Mouse (Mus musculus): Measurements from ENCODE around the gene Ttc27. TPM values are rescaled to one million over a fixed set of nuclear protein-coding genes. Genes with fewer than 3 reads are reported as not detected.
A peak's percentile ranks its signal among the peaks of the same experiment; 100 is the strongest.

The Ttc27 gene
- total and polyA plus RNA-seq, 2 experiments from 2014 or later = 18.2 to 19.1 TPM

DNA sequence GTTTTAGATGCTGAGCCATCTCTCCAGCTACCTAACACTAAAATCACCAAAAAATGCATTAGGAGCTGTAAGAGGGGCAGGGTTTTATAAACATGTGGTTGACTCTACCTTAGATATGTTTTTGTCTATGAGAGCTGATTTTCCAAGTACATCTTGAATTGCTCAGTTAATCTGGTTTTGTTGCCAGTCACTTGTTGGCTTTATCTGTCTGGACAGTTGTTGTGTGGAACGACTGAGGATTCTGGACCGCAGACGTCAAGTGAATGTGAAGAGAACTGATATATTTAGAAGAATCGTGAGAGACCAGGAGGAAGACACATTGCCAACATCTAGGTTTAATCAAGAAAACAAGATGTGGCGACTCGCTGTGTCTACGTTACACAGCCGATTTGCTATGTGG, 5.9 kb upstream of the Ttc27 start:
- DNase-seq (no peak), ATAC-seq (no peak)
- Histone ChIP-seq H3K9ac (no peak overlapping the region), H3K4me3 (ENCODE audit: low read depth, low read length) (no peak overlapping the region), H3K27ac (ENCODE audit: low read depth, low read length) (no peak overlapping the region), H3K27me3 (ENCODE audit: insufficient read depth, low read length) (no peaks in the 10 kb centered on the region), H3K4me2 (ENCODE audit: low read depth) (no peak overlapping the region), H3K9me3 (ENCODE audit: low read length) (no peaks in the 10 kb centered on the region), H3K4me1 (ENCODE audit: insufficient read depth) (no peaks in the 10 kb centered on the region), H3K36me3 (ENCODE audit: insufficient read depth) (no peaks in the 10 kb centered on the region)
- 93% methylated on average over 8 of the region's 8 CpGs for WGBS
- TF ChIP-seq CTCF (IDR thresholded peaks at IDR 0.05; ENCODE audit: low read depth) = no peak

- Histone ChIP-seq H3K9ac (no peak overlapping the region), H3K4me1 (ENCODE audit: insufficient read depth) (peaks cover 4% of the 10 kb centered on the region; the same call in 1 of the 2 replicates), H3K36me3 (ENCODE audit: insufficient read depth) (no peaks in the 10 kb centered on the region), H3K27me3 (ENCODE audit: insufficient read depth, low read length) (no peaks in the 10 kb centered on the region), H3K4me2 (ENCODE audit: low read depth) (no peak overlapping the region), H3K27ac (ENCODE audit: low read depth, low read length) (no peak overlapping the region), H3K4me3 (ENCODE audit: low read depth, low read length) (no peak overlapping the region), H3K9me3 (ENCODE audit: low read length) (no peaks in the 10 kb centered on the region)
- 53% methylated on average over 3 of the region's 3 CpGs for WGBS
- DNase-seq = no peak
- no peak for TF ChIP-seq CTCF (IDR thresholded peaks at IDR 0.05; ENCODE audit: low read depth)
- no peak for ATAC-seq
Measured at GRCm38 (mm10) chr17:74715128-74715527, 2.4 kb upstream of the Ttc27 start.

DNA sequence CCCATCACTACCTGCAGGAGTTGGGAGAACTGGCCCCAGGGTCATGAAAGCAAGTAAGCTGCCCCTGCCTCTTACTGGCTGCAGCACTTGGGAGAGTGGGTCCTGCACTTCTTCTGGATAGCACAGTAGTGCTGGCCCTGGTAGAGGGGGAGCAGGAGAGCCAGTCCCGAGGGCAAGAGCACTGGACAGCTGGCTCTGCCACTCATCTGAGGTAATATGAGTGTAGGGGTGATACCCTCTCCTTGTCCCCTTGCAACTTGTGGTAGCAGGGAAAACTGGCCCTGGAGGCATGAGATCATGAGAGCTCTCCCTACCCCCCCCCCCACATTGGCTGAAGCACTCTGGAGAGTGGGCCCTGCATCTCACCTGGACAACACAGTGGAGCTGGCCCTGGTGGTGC, 1.8 kb upstream of the Ttc27 start:
- Histone ChIP-seq H3K4me1 (ENCODE audit: insufficient read depth) (peaks cover 4% of the 10 kb centered on the region; the same call in 1 of the 2 replicates), H3K36me3 (ENCODE audit: insufficient read depth) (no peaks in the 10 kb centered on the region), H3K9me3 (ENCODE audit: low read length) (no peaks in the 10 kb centered on the region), H3K9ac (no peak overlapping the region), H3K4me3 (ENCODE audit: low read depth, low read length) (no peak overlapping the region), H3K4me2 (ENCODE audit: low read depth) (no peak overlapping the region), H3K27ac (ENCODE audit: low read depth, low read length) (no peak overlapping the region), H3K27me3 (ENCODE audit: insufficient read depth, low read length) (no peaks in the 10 kb centered on the region)
- TF ChIP-seq CTCF (IDR thresholded peaks at IDR 0.05; ENCODE audit: low read depth) = no peak
- no peak for ATAC-seq
- 67% methylated on average over 1 of the region's 1 CpGs for WGBS
- DNase-seq = no peak

GRCm38 (mm10) chr17:74716643-74717042, 889 bp upstream of the Ttc27 start:
- ATAC-seq (no peak), DNase-seq (no peak)
- no peaks in the 10 kb centered on the region for H3K9me3 ChIP-seq (ENCODE audit: low read length)
- no peak overlapping the region for H3K4me3 ChIP-seq (ENCODE audit: low read depth, low read length)
- peaks cover 4% of the 10 kb centered on the region; the same call in 1 of the 2 replicates for H3K4me1 ChIP-seq (ENCODE audit: insufficient read depth)
- peak overlapping the region; percentile 74; the same call in 1 of the 2 replicates for H3K4me2 ChIP-seq (ENCODE audit: low read depth)
- 68% methylated on average over 3 of the region's 3 CpGs for WGBS
- H3K9ac ChIP-seq = no peak overlapping the region
- H3K27ac ChIP-seq (ENCODE audit: low read depth, low read length) = no peak overlapping the region
- TF ChIP-seq CTCF (IDR thresholded peaks at IDR 0.05; ENCODE audit: low read depth) = no peak
- no peaks in the 10 kb centered on the region for H3K27me3 ChIP-seq (ENCODE audit: insufficient read depth, low read length)
- peaks cover 4% of the 10 kb centered on the region; the same call in 1 of the 2 replicates for H3K36me3 ChIP-seq (ENCODE audit: insufficient read depth)

DNA sequence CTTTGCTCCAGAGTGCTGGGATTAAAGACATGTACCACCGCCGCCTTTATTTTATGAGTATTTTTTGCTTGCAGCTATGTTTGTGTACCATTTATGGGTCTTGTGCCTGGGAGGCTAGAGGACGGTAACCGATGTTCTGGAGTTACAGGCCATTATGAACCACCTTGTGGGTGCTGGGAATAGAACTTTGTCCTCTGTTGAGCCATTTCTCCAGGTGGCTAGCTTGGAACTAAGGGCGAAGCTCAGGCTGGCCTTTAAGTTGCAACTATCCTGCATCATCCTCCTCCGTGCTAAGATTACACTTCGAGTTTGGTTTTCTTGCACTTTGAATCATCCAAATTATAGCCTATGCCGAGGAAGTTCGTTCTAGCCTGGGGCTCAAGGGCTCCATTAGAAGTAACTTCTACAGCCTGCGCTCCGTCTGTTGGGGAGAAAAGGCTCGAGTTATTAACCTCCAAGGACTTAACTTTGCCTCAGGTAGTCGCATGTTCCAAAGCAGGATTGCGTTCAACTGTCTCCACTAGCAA, 378 bp upstream of the Ttc27 start:
- TF ChIP-seq CTCF (IDR thresholded peaks at IDR 0.05; ENCODE audit: low read depth) = no peak
- H3K36me3 ChIP-seq (ENCODE audit: insufficient read depth) = peaks cover 9% of the 10 kb centered on the region; the same call in 1 of the 2 replicates
- WGBS = 12% methylated on average over 14 of the region's 14 CpGs
- peak overlapping the region; percentile 15; the same call in 1 of the 2 replicates for H3K9ac ChIP-seq
- peak; percentile 69 for ATAC-seq
- peak overlapping the region; percentile 65 for H3K4me3 ChIP-seq (ENCODE audit: low read depth, low read length)
- no peaks in the 10 kb centered on the region for H3K27me3 ChIP-seq (ENCODE audit: insufficient read depth, low read length)
- DNase-seq = no peak
- H3K4me1 ChIP-seq (ENCODE audit: insufficient read depth) = peaks cover 4% of the 10 kb centered on the region; the same call in 1 of the 2 replicates
- peak overlapping the region; percentile 74 for H3K4me2 ChIP-seq (ENCODE audit: low read depth)
- H3K27ac ChIP-seq (ENCODE audit: low read depth, low read length) = no peak overlapping the region
- H3K9me3 ChIP-seq (ENCODE audit: low read length) = no peaks in the 10 kb centered on the region

DNA sequence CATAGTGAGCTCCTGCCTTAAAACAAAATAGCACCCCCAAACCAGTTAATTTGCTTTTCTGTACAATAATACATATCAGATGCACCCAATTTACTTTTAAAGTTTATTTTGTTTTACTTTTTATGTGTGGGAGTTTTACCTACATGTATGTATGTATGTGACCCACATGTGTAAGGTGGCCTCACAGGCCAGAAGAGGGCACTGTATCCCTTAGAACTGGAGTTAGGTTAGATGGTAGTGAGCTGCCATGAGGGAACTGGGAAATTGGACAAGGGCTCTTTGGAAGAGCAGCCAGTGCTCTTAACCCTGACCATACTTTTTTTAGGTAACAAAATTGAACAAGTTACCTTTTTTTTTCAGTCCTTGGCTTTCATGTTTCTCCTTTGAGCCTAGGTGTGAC, 15.3 kb downstream of the Ttc27 start:
- no peak for ATAC-seq
- peak; percentile 11 for DNase-seq
- no peak overlapping the region for H3K27ac ChIP-seq (ENCODE audit: low read depth, low read length)
- no peaks in the 10 kb centered on the region for H3K9me3 ChIP-seq (ENCODE audit: low read length)
- H3K9ac ChIP-seq = no peak overlapping the region
- H3K4me3 ChIP-seq (ENCODE audit: low read depth, low read length) = no peak overlapping the region
- no peaks in the 10 kb centered on the region for H3K4me1 ChIP-seq (ENCODE audit: insufficient read depth)
- peak; percentile 44 for TF ChIP-seq CTCF (IDR thresholded peaks at IDR 0.05; ENCODE audit: low read depth)
- H3K36me3 ChIP-seq (ENCODE audit: insufficient read depth) = peaks cover 23% of the 10 kb centered on the region; the same call in 1 of the 2 replicates
- no peak overlapping the region for H3K4me2 ChIP-seq (ENCODE audit: low read depth)
- H3K27me3 ChIP-seq (ENCODE audit: insufficient read depth, low read length) = no peaks in the 10 kb centered on the region

DNA sequence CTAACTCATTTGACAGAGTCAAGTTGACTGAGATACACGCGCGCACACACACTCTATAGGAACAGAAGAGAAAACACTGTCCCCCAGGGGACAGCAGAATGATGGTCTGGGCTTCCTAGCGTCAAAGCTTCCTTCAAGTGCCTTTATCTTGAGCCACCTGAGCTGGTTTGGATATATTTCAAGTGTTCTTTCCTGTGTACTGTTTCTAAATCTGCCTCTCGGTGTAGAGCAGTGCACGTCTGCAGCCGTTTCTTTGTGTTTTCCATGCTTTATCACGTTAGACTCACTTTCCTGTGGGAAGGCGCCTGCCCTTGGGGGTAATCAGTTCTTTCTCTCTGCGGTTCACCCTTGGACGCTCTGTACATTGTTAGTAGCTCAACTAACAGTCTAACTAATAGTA, 17.9 kb downstream of the Ttc27 start:
- DNase-seq = no peak
- H3K9me3 ChIP-seq (ENCODE audit: low read length) = no peaks in the 10 kb centered on the region
- H3K27me3 ChIP-seq (ENCODE audit: insufficient read depth, low read length) = no peaks in the 10 kb centered on the region
- ATAC-seq = no peak
- WGBS = 90% methylated on average over 11 of the region's 11 CpGs
- TF ChIP-seq CTCF (IDR thresholded peaks at IDR 0.05; ENCODE audit: low read depth) = no peak
- H3K4me1 ChIP-seq (ENCODE audit: insufficient read depth) = no peaks in the 10 kb centered on the region
- peaks cover 14% of the 10 kb centered on the region for H3K36me3 ChIP-seq (ENCODE audit: insufficient read depth)
- H3K4me3 ChIP-seq (ENCODE audit: low read depth, low read length) = no peak overlapping the region
- H3K4me2 ChIP-seq (ENCODE audit: low read depth) = no peak overlapping the region
- H3K27ac ChIP-seq (ENCODE audit: low read depth, low read length) = no peak overlapping the region
- no peak overlapping the region for H3K9ac ChIP-seq
